Mouse (Mus musculus) intestine, embryonic 14.5 days (tissue): ENCODE data around the gene Pak4. TPM values are rescaled to one million over a fixed set of nuclear protein-coding genes. Genes with fewer than 3 reads are reported as not detected.

Experiments
- ATAC-seq: fragments of 200-750 bp; cut with Nextera tagmentation; replicated peaks from 2 replicates; pipeline ENCODE4 v1.8.0; 2017; ENCODE audit warnings: low read depth, moderate number of reproducible peaks, moderate TSS enrichment, moderate library complexity; ENCODE audit not compliant: low FRiP score, low TSS enrichment
- DNase-seq: peaks from one replicate; pipeline ENCODE4 v3.0.0-alpha.2; 2018; ENCODE audit warnings: low spot score
- H3K27ac ChIP-seq: fragments of 300-500 bp; sonication (generic); 2 replicates; pipeline ENCODE4 v1.5.1; 2014; ENCODE audit warnings: low read depth, mild to moderate bottlenecking, control low read depth
- H3K27me3 ChIP-seq: fragments of 300-500 bp; sonication (generic); replicated peaks from 2 replicates; pipeline ENCODE4 v1.6.1; 2014; ENCODE audit warnings: low read length, control low read depth; ENCODE audit not compliant: control insufficient read depth, insufficient read depth
- H3K36me3 ChIP-seq: fragments of 300-500 bp; sonication (generic); 2 replicates; pipeline ENCODE4 v1.6.1; 2014; ENCODE audit warnings: low read length, control low read depth; ENCODE audit not compliant: control insufficient read depth, insufficient read depth
- H3K4me1 ChIP-seq: fragments of 300-500 bp; sonication (generic); replicated peaks from 2 replicates; pipeline ENCODE4 v1.6.1; 2014; ENCODE audit warnings: low read length, control low read depth, mixed read lengths; ENCODE audit not compliant: control insufficient read depth, insufficient read depth
- H3K4me2 ChIP-seq: fragments of 300-500 bp; sonication (generic); 2 replicates; pipeline ENCODE4 v1.6.1; 2014; ENCODE audit warnings: low read length
- H3K4me3 ChIP-seq: fragments of 300-500 bp; sonication (generic); 2 replicates; pipeline ENCODE4 v1.5.1; 2014; ENCODE audit warnings: low read depth, low read length, control low read depth, mixed read lengths
- H3K9ac ChIP-seq: fragments of 300-500 bp; sonication (generic); 2 replicates; pipeline ENCODE4 v1.6.1; 2014; ENCODE audit warnings: mild to moderate bottlenecking, low read length
- H3K9me3 ChIP-seq: fragments of 300-500 bp; sonication (generic); 2 replicates; pipeline ENCODE4 v1.6.1; 2016; ENCODE audit warnings: low read length, control low read depth; ENCODE audit not compliant: control insufficient read depth
- WGBS: fragments of 180-500 bp; shearing (Covaris S2); extraction: QIAGEN DNeasy Blood & Tissue Kit; methylation state at CpG from one replicate; pipeline ENCODE4 v1.1.7; 2014; 5-methylcytosine and 5-hydroxymethylcytosine counted together
- polyA plus RNA-seq: library from polyadenylated mRNA; unstranded; fragments of >200 nt; fragmentation: Nextera tagmentation; extraction: Ambion mirVana; gene quantifications from 2 replicates; pipeline ENCODE4 v1.2.1, GENCODE M21; 2014

The Pak4 gene
- polyA plus RNA-seq, 1 experiment from 2014 or later, result 50.8 TPM

DNA sequence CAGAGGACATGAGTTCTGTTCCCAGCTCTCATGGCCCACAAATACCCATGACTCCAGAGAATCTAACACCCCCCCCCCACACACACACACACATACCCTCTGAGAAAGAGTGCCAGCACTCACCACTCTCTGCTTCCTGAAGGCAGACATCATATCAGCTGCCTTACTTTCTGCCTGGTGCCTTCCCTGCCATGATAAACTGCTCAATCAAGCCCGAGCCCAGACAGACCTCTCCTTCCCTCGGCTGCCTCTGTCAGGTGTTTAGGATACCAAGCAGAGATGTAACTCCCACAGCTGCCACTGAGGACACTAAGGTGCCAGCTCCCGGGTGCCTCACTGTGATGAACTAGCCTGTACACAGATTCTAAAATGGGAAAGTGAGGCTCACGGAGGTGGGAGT is 13.5 kb downstream of the Pak4 start:
- no peak for DNase-seq
- Histone ChIP-seq H3K9me3 (no peaks in the 10 kb centered on the region), H3K36me3 (no peaks in the 10 kb centered on the region), H3K27ac (peak overlapping the region; percentile 52; the same call in 1 of the 2 replicates), H3K4me1 (peaks cover 57% of the 10 kb centered on the region), H3K4me2 (no peak overlapping the region), H3K27me3 (no peaks in the 10 kb centered on the region), H3K4me3 (no peak overlapping the region), H3K9ac (no peak overlapping the region)
- 44% methylated on average over 4 of the region's 4 CpGs for WGBS
- no peak for ATAC-seq

DNA sequence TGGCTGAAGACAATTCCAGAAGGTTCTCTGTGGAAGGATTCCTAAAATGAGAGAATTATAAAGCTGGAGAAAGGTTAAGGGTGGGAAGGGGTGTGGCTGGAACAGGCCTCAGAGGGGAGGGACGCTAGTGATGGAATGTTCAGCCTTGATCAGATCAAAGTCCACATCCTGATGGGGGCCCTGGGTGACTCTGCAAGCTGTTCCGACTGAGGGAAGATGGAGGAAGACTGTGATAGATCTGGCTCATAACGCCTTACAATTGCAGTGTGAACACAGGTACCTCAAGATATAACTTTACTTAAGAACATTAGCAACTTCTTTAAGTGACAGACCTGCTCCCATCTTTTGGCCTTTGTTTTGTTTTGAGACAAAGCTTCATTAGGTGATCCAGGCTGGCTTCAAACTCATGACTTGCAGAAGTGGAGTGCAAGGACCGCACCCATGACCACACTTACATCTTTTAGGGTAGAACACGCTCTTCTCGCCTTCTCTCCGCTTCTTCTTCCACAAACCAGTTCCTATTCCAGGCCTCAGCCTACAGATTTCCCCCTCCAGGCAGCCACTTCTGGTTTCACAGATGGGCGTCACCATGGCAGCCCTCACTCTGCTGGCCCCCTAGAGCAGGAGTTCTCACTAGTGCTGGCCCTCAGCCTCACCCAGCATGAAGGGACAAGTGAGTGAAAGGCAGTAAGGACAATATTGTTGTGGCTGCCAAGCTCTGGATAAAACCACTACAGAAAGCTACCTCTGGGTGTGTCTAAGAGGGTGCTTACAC is 14.2 kb downstream of the Pak4 start:
- ATAC-seq, result peak; percentile 76; the same call in 1 of the 2 replicates
- Histone ChIP-seq H3K9ac (no peak overlapping the region), H3K4me1 (peaks cover 61% of the 10 kb centered on the region)

DNA sequence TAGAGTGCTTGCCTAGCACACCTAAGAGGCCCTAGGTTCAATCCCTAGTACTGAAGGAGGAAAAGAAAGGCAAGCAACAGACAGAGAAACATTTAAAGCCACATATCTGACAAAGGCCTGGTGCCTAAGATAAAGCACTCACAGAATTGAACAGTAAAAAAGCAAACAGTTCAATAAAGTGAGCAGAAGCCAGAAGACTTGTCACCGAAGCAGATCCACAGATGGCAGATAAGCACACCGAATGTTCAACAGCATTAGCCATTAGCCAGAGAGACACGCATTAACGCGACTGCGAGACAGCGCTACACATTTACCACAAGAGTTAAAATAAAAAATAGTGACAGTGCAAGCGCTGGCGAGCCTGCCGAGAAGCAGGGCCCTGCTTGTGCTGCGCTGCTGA is 15.1 kb downstream of the Pak4 start:
- Histone ChIP-seq H3K27ac (peak overlapping the region; percentile 52), H3K9ac (no peak overlapping the region), H3K4me3 (no peak overlapping the region), H3K27me3 (no peaks in the 10 kb centered on the region), H3K9me3 (no peaks in the 10 kb centered on the region), H3K4me1 (peaks cover 54% of the 10 kb centered on the region), H3K36me3 (no peaks in the 10 kb centered on the region), H3K4me2 (no peak overlapping the region)
- DNase-seq, result no peak
- 69% methylated on average over 11 of the region's 11 CpGs for WGBS
- ATAC-seq, result no peak

More for the DNA sequence above, 14.2 kb downstream of the Pak4 start:
- Histone ChIP-seq H3K9me3 (no peaks in the 10 kb centered on the region), H3K27ac (peak overlapping the region; percentile 52), H3K4me2 (no peak overlapping the region; the same call in 1 of the 2 replicates), H3K4me3 (no peak overlapping the region), H3K36me3 (no peaks in the 10 kb centered on the region), H3K27me3 (no peaks in the 10 kb centered on the region)
- DNase-seq, result no peak
- 64% methylated on average over 8 of the region's 8 CpGs for WGBS

DNA sequence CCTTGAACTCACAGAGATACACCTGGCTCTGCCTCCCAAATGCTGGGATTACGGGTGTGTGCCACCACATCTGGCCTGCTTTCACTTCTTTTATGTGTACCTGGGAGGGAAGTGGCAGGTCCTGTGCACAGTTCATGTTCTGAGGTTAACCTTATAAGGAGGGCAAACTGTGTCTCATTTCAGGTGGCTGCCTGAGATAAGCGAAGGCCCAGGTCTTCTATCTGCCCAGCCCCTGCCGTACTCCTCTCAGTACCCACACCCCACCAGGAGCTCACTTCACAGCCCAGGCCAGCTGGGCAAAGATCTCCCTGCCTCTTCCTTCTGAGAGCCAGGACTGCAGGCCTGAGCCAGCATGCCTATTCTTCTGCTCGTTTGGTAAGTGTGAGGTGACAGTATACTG is 16.3 kb downstream of the Pak4 start:
- H3K27ac ChIP-seq, result peak overlapping the region; percentile 52
- DNase-seq (no peak), ATAC-seq (no peak)
- no peaks in the 10 kb centered on the region for H3K27me3 ChIP-seq
- H3K9me3 ChIP-seq, result no peaks in the 10 kb centered on the region
- no peak overlapping the region for H3K9ac ChIP-seq
- no peak overlapping the region for H3K4me3 ChIP-seq
- H3K4me1 ChIP-seq, result peaks cover 49% of the 10 kb centered on the region
- 71% methylated on average over 4 of the region's 4 CpGs for WGBS
- H3K4me2 ChIP-seq, result no peak overlapping the region
- H3K36me3 ChIP-seq, result no peaks in the 10 kb centered on the region

GRCm38 (mm10) chr7:28579826-28580225 is 18.2 kb downstream of the Pak4 start:
- Histone ChIP-seq H3K4me1 (peaks cover 40% of the 10 kb centered on the region), H3K4me3 (no peak overlapping the region), H3K4me2 (no peak overlapping the region), H3K9me3 (no peaks in the 10 kb centered on the region), H3K27ac (no peak overlapping the region), H3K27me3 (no peaks in the 10 kb centered on the region), H3K36me3 (no peaks in the 10 kb centered on the region), H3K9ac (no peak overlapping the region)
- WGBS, result 74% methylated on average over 5 of the region's 5 CpGs
- DNase-seq (no peak), ATAC-seq (no peak)

DNA sequence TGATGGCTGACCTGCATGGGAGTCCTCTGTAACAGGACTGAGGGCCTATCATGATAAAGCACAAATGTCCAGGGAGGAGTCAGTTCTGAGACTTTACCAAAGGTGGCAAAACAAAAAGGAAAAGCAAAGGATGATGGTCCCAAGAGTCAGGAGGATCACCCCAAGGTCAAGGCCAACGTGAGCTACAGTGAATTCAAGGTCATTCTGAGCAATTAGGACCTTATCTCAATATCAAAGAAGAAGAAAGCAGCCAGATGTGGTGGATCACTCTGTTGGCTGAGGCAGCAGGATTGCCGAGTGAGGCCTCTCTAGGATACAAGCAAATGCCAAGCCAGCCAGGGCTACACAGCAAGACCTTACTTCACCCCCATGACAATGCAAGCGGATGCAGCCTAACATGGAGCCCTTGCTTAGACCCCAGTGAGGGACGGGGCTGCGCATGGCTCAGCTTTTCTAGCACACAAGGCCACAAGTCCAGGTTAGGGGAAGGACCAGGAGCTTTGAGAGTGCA is 19.4 kb downstream of the Pak4 start:
- no peak for ATAC-seq

DNA sequence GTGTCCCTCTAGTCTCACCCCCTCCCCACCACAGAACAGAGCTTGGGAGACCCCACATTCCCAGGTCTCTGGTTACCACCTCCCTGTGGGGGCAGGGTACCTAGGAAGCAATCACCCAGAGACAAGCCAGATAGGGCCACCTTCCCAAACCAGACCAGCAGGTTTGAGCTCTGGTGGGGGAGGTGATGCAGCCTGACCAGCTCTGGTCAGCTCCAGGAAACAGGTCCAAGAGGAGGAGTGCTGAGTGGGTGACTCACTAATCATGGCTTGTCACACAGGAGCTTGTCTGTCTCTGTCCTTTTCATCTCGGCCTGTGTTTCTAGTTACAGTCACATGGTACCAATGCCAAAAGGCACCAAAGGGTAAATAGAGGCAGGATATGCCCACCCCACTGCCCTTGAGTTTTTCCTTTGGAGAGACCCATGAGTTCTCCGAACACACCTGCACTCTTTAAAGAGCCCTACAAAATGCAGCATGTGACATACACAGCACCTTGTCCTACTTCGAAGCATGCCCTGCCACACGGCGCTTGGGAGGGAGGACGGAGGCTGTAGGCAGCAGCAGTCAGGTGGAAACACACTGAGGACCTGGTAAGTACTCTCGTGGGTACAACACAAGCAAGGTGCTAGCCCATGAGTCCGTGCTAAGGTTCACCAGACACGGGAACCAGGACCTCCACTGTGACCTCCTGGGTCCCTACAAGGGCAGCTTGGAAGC is 20.0 kb downstream of the Pak4 start:
- Histone ChIP-seq H3K27me3 (no peaks in the 10 kb centered on the region), H3K4me2 (peak overlapping the region; percentile 15; the same call in 1 of the 2 replicates), H3K36me3 (no peaks in the 10 kb centered on the region), H3K4me1 (peaks cover 29% of the 10 kb centered on the region), H3K9me3 (no peaks in the 10 kb centered on the region), H3K9ac (0 out of 2 replicates have a peak overlapping the region, but pooled peaks have one; percentile 11), H3K27ac (peak overlapping the region; percentile 71), H3K4me3 (no peak overlapping the region)
- 66% methylated on average over 9 of the region's 9 CpGs for WGBS
- ATAC-seq (peak; percentile 83), DNase-seq (peak; percentile 78)

More for the DNA sequence above, 19.4 kb downstream of the Pak4 start:
- H3K27me3 ChIP-seq, result no peaks in the 10 kb centered on the region
- H3K9me3 ChIP-seq, result no peaks in the 10 kb centered on the region
- H3K9ac ChIP-seq, result no peak overlapping the region
- WGBS, result 69% methylated on average over 5 of the region's 5 CpGs
- peak overlapping the region; percentile 68 for H3K27ac ChIP-seq
- H3K4me1 ChIP-seq, result peaks cover 30% of the 10 kb centered on the region
- no peak overlapping the region for H3K4me2 ChIP-seq
- no peak overlapping the region for H3K4me3 ChIP-seq
- H3K36me3 ChIP-seq, result no peaks in the 10 kb centered on the region
- no peak for DNase-seq

- Histone ChIP-seq H3K4me1 (peaks cover 36% of the 10 kb centered on the region), H3K27ac (peak overlapping the region; percentile 7; the same call in 1 of the 2 replicates), H3K27me3 (no peaks in the 10 kb centered on the region), H3K4me3 (no peak overlapping the region), H3K36me3 (no peaks in the 10 kb centered on the region), H3K9ac (no peak overlapping the region), H3K4me2 (no peak overlapping the region), H3K9me3 (no peaks in the 10 kb centered on the region)
- WGBS, result 67% methylated on average over 5 of the region's 5 CpGs
- no peak for DNase-seq
- ATAC-seq, result peak; percentile 22; the same call in 1 of the 2 replicates
Observed at GRCm38 (mm10) chr7:28576271-28576914, 21.6 kb downstream of the Pak4 start.
